Mouse (Mus musculus) kidney, postnatal 0 days (tissue): ENCODE measurements around the gene Plppr3. TPM values are rescaled to one million over a fixed set of nuclear protein-coding genes. Genes with fewer than 3 reads are reported as not detected.

Experiments
- ATAC-seq: fragments of 200-750 bp; cut with Nextera tagmentation; replicated peaks from 2 replicates; pipeline ENCODE4 v1.8.0; 2017; ENCODE audit warnings: low read depth, moderate number of reproducible peaks, moderate TSS enrichment, moderate library complexity; ENCODE audit not compliant: low FRiP score
- DNase-seq: peaks from one replicate; pipeline ENCODE4 v3.0.0-alpha.2; 2016; ENCODE audit warnings: low spot score
- H3K27ac ChIP-seq: fragments of 300-500 bp; sonication (generic); 2 replicates; pipeline ENCODE4 v1.5.1; 2014; ENCODE audit warnings: mild to moderate bottlenecking
- H3K27me3 ChIP-seq: fragments of 300-500 bp; sonication (generic); 2 replicates; pipeline ENCODE4 v1.6.1; 2014; ENCODE audit warnings: low read length, mixed read lengths; ENCODE audit not compliant: insufficient read depth
- H3K36me3 ChIP-seq: fragments of 300-500 bp; sonication (generic); 2 replicates; pipeline ENCODE4 v1.6.1; 2014; ENCODE audit warnings: low read length, mixed read lengths; ENCODE audit not compliant: insufficient read depth
- H3K4me1 ChIP-seq: fragments of 300-500 bp; sonication (generic); replicated peaks from 2 replicates; pipeline ENCODE4 v1.6.1; 2014; ENCODE audit warnings: antibody characterized with exemption, low read length, mixed read lengths; ENCODE audit not compliant: insufficient read depth
- H3K4me2 ChIP-seq: fragments of 300-500 bp; sonication (generic); 2 replicates; pipeline ENCODE4 v1.6.1; 2014; ENCODE audit warnings: mild to moderate bottlenecking, low read length, moderate library complexity, mixed read lengths
- H3K4me3 ChIP-seq: fragments of 300-500 bp; sonication (generic); replicated peaks from 2 replicates; pipeline ENCODE4 v1.5.1; 2014; ENCODE audit warnings: low read depth, low read length
- H3K9ac ChIP-seq: fragments of 300-500 bp; sonication (generic); 2 replicates; pipeline ENCODE4 v1.6.1; 2014; ENCODE audit warnings: low read depth, low read length
- H3K9me3 ChIP-seq: fragments of 300-500 bp; sonication (generic); replicated peaks from 2 replicates; pipeline ENCODE4 v1.6.1; 2016; ENCODE audit warnings: low read length, inconsistent platforms, mixed read lengths
- CTCF ChIP-seq: IDR thresholded peaks from 2 replicates; pipeline ENCODE4 v1.5.1; 2016; ENCODE audit warnings: antibody characterized with exemption, low read depth, mild to moderate bottlenecking, moderate library complexity
- WGBS: fragments of 180-500 bp; shearing (Covaris S2); extraction: QIAGEN DNeasy Blood & Tissue Kit; methylation state at CpG from one replicate; pipeline ENCODE4 v1.1.7; 2014; 5-methylcytosine and 5-hydroxymethylcytosine counted together
- polyA plus RNA-seq: library from polyadenylated mRNA; unstranded; fragments of >200 nt; fragmentation: Nextera tagmentation; extraction: Ambion mirVana; gene quantifications from 2 replicates; pipeline ENCODE4 v1.2.1, GENCODE M21; 2015

Gene Plppr3
- polyA plus RNA-seq, 1 experiment from 2014 or later = 37.0 TPM

- ATAC-seq (no peak), DNase-seq (no peak)
- H3K9me3 ChIP-seq = no peaks in the 10 kb centered on the region
- H3K27me3 ChIP-seq = no peaks in the 10 kb centered on the region
- TF ChIP-seq CTCF = no peak
- peak overlapping the region; percentile 50; the same call in 1 of the 2 replicates for H3K27ac ChIP-seq
- H3K4me2 ChIP-seq = peak overlapping the region; percentile 97
- H3K36me3 ChIP-seq = 0 out of 2 replicates have a peak, but pooled peaks cover 3% of the 10 kb centered on the region
- H3K4me3 ChIP-seq = peak overlapping the region; percentile 69
- peaks cover 21% of the 10 kb centered on the region for H3K4me1 ChIP-seq
- H3K9ac ChIP-seq = peak overlapping the region; percentile 79
- 3% methylated on average over 26 of the region's 26 CpGs for WGBS
These were observed 632 bp downstream of the Plppr3 start for GRCm38 (mm10) chr10:79873715-79874289.

- TF ChIP-seq CTCF = no peak
- Histone ChIP-seq H3K9ac (peak overlapping the region; percentile 79), H3K4me2 (peak overlapping the region; percentile 97), H3K36me3 (0 out of 2 replicates have a peak, but pooled peaks cover 3% of the 10 kb centered on the region), H3K4me3 (peak overlapping the region; percentile 69; the same call in 1 of the 2 replicates), H3K27ac (no peak overlapping the region), H3K9me3 (no peaks in the 10 kb centered on the region), H3K4me1 (peaks cover 21% of the 10 kb centered on the region), H3K27me3 (no peaks in the 10 kb centered on the region)
- DNase-seq = no peak
- ATAC-seq = no peak
- 11% methylated on average over 6 of the region's 6 CpGs for WGBS
These were observed 1.1 kb downstream of the Plppr3 start for GRCm38 (mm10) chr10:79873313-79873712.

GRCm38 (mm10) chr10:79872862-79873261, 1.6 kb downstream of the Plppr3 start:
- Histone ChIP-seq H3K4me2 (peak overlapping the region; percentile 97; the same call in 1 of the 2 replicates), H3K9ac (no peak overlapping the region), H3K27me3 (no peaks in the 10 kb centered on the region), H3K4me1 (peaks cover 18% of the 10 kb centered on the region), H3K36me3 (0 out of 2 replicates have a peak, but pooled peaks cover 3% of the 10 kb centered on the region), H3K9me3 (no peaks in the 10 kb centered on the region), H3K27ac (no peak overlapping the region), H3K4me3 (0 out of 2 replicates have a peak overlapping the region, but pooled peaks have one; percentile 7)
- TF ChIP-seq CTCF = no peak
- no peak for ATAC-seq
- WGBS = 53% methylated on average over 3 of the region's 3 CpGs
- no peak for DNase-seq

- Histone ChIP-seq H3K4me3 (no peak overlapping the region), H3K36me3 (0 out of 2 replicates have a peak, but pooled peaks cover 3% of the 10 kb centered on the region), H3K27me3 (no peaks in the 10 kb centered on the region), H3K4me2 (no peak overlapping the region), H3K9me3 (no peaks in the 10 kb centered on the region), H3K27ac (no peak overlapping the region), H3K4me1 (peaks cover 11% of the 10 kb centered on the region; the same call in 1 of the 2 replicates), H3K9ac (no peak overlapping the region)
- no peak for DNase-seq
- ATAC-seq = no peak
- TF ChIP-seq CTCF = no peak
- WGBS = 95% methylated on average over 8 of the region's 8 CpGs
These were observed 2.6 kb downstream of the Plppr3 start for GRCm38 (mm10) chr10:79871845-79872244.

GRCm38 (mm10) chr10:79866601-79867000, 7.8 kb downstream of the Plppr3 start:
- Histone ChIP-seq H3K9me3 (no peaks in the 10 kb centered on the region), H3K4me2 (no peak overlapping the region), H3K36me3 (peaks cover 27% of the 10 kb centered on the region), H3K4me3 (no peak overlapping the region), H3K4me1 (no peaks in the 10 kb centered on the region; the same call in 1 of the 2 replicates), H3K27me3 (no peaks in the 10 kb centered on the region), H3K9ac (no peak overlapping the region), H3K27ac (no peak overlapping the region)
- DNase-seq = no peak
- ATAC-seq = no peak
- 67% methylated on average over 11 of the region's 11 CpGs for WGBS
- no peak for TF ChIP-seq CTCF

GRCm38 (mm10) chr10:79865801-79866295, 8.6 kb downstream of the Plppr3 start:
- DNase-seq = no peak
- Histone ChIP-seq H3K9ac (no peak overlapping the region), H3K27ac (peak overlapping the region; percentile 21; the same call in 1 of the 2 replicates), H3K4me1 (peaks cover 4% of the 10 kb centered on the region; the same call in 1 of the 2 replicates), H3K36me3 (peaks cover 31% of the 10 kb centered on the region), H3K4me2 (no peak overlapping the region), H3K4me3 (no peak overlapping the region), H3K27me3 (no peaks in the 10 kb centered on the region), H3K9me3 (no peaks in the 10 kb centered on the region)
- peak; percentile 16; the same call in 1 of the 2 replicates for ATAC-seq
- TF ChIP-seq CTCF = peak; percentile 75
- WGBS = 67% methylated on average over 19 of the region's 19 CpGs
